Mouse (Mus musculus): Measurements from ENCODE around the gene Dysf. TPM values are rescaled to one million over a fixed set of nuclear protein-coding genes. Genes with fewer than 3 reads are reported as not detected.

Gene Dysf
- total RNA-seq, 1 experiment, result 12.8 TPM

DNA sequence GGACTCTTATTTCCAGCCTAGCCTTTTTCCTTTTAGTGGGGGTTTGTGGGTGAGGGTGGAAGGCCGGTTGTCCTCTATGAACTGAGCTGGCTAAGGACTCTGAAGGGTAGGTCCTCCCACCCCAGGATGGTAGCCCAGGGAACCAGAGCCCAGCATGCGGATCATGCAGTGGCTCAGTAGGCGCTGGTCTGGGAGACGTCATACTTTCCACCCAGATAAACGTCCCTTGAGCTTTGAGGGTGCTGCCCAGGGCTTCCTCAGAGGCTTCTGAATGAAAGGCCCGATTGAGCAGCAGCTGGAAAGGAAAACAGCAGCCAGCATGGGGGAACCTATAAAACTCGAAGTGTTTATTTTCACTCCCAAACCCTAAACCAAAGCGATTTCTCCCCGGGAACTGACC is 123.1 kb downstream of the Dysf start:
- no peaks in the 10 kb centered on the region for H3K9me3 ChIP-seq (ENCODE audit: control insufficient read depth, insufficient read depth, low read depth, low read length)
- no peak for DNase-seq (ENCODE audit: low read depth, low spot score)
- no peaks in the 10 kb centered on the region for H3K36me3 ChIP-seq (ENCODE audit: control insufficient read depth, insufficient read depth, low read length, poor library complexity, severe bottlenecking)
- TF ChIP-seq MAFK (IDR thresholded peaks at IDR 0.05; ENCODE audit: insufficient read depth, low read depth, low read length) (no peak), CHD2 (IDR thresholded peaks at IDR 0.05; ENCODE audit: low read depth, low read length) (no peak), ZNF384 (IDR thresholded peaks at IDR 0.05; ENCODE audit: low read depth, low read length) (no peak), HCFC1 (IDR thresholded peaks at IDR 0.05; ENCODE audit: borderline replicate concordance, insufficient read depth, low read length) (no peak), ZC3H11A (IDR thresholded peaks at IDR 0.05; ENCODE audit: borderline replicate concordance, low read depth, low read length) (no peak)
- in situ Hi-C loops (cut with MboI; ENCODE audit: low sequenced_read_pairs in 2 of 2, unreplicated experiment in 2 of 2), result no loop called here
- no peak overlapping the region for H3K4me3 ChIP-seq (ENCODE audit: insufficient read depth in 1 of 2, low read depth in 1 of 2, low read length in 2 of 2, poor library complexity in 1 of 2, severe bottlenecking in 1 of 2)
- H3K27ac ChIP-seq (ENCODE audit: insufficient read depth, low read depth, low read length, poor library complexity, severe bottlenecking), result no peak overlapping the region
- H3K4me1 ChIP-seq (ENCODE audit: control insufficient read depth in 2 of 2, insufficient read depth in 2 of 2, low read length in 2 of 2, poor library complexity in 1 of 2), result peaks cover 0 to 2% of the 10 kb centered on the region in 2 experiments; a peak in 1 of 4 replicates
- H3K9ac ChIP-seq (ENCODE audit: insufficient read depth, low read depth, low read length, poor library complexity, severe bottlenecking), result no peak overlapping the region

DNA sequence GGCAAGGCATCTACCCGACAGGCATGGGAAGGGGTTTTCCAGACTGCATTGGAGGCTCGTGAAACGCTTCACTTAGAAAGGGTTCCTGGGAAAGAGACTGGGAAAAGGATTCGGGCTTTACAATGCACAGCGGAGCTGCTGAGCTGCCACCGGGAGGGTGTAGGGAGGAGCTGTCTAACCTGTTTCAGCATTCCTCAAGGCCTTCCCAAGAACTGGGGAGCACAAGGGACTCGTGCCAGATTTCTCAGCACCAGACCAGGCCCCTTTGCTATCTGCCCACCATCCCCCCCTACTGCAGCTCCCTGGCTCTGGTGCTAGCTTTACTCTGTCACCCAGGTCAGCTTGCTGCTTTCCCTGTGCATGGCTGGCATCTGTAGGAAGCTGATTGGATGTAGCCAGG is 124.7 kb downstream of the Dysf start:
- no peak for TF ChIP-seq HCFC1 (IDR thresholded peaks at IDR 0.05; ENCODE audit: borderline replicate concordance, insufficient read depth, low read length)
- no peak for TF ChIP-seq ZNF384 (IDR thresholded peaks at IDR 0.05; ENCODE audit: low read depth, low read length)
- TF ChIP-seq CHD2 (IDR thresholded peaks at IDR 0.05; ENCODE audit: low read depth, low read length), result no peak
- no peak for TF ChIP-seq MAFK (IDR thresholded peaks at IDR 0.05; ENCODE audit: insufficient read depth, low read depth, low read length)

DNA sequence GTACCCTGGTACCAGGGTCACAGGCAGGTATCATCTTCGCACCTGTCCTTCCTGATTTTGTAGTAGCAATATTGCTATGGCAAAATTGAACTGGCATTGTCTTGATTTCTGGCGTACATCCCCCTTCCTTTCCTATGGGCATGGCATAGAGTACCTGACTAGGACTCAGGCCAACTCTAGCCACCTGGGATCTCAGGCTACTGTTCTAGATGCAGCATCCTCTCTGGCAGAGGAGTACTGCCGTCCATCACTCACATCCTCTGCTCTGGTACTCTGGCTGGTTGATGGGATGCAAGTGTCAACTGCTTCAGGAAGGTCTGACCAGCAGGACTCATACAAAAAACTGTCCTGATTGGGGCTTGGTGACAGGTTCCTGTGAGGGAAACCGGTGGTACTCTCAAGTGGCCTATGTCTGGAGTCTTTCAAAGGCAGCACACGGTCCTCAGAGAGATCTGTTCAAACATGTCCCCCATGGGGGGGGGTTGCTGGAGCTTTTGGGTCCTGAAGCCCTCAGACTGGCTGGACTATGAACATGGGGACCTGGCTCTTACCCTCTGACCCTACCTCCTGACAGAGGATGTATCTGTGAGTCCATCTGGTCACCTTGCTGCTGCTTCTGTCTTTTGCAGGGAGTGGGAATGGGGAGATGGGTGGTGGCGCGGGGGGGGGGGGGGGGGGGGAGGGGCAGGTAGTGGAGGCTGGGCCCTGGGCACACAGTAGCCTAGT is 125.8 kb downstream of the Dysf start:
- H3K9ac ChIP-seq (ENCODE audit: insufficient read depth, low read depth, low read length, poor library complexity, severe bottlenecking), result no peak overlapping the region
- H3K27ac ChIP-seq (ENCODE audit: insufficient read depth, low read depth, low read length, poor library complexity, severe bottlenecking), result no peak overlapping the region
- H3K36me3 ChIP-seq (ENCODE audit: control insufficient read depth, insufficient read depth, low read length, poor library complexity, severe bottlenecking), result no peaks in the 10 kb centered on the region
- H3K4me3 ChIP-seq (ENCODE audit: insufficient read depth in 1 of 2, low read depth in 1 of 2, low read length in 2 of 2, poor library complexity in 1 of 2, severe bottlenecking in 1 of 2), result no peak overlapping the region
- TF ChIP-seq ZNF384 (IDR thresholded peaks at IDR 0.05; ENCODE audit: low read depth, low read length), result no peak
- TF ChIP-seq CHD2 (IDR thresholded peaks at IDR 0.05; ENCODE audit: low read depth, low read length), result no peak
- no peak for TF ChIP-seq HCFC1 (IDR thresholded peaks at IDR 0.05; ENCODE audit: borderline replicate concordance, insufficient read depth, low read length)
- TF ChIP-seq ZC3H11A (IDR thresholded peaks at IDR 0.05; ENCODE audit: borderline replicate concordance, low read depth, low read length), result no peak
- no peak for TF ChIP-seq MAFK (IDR thresholded peaks at IDR 0.05; ENCODE audit: insufficient read depth, low read depth, low read length)
- DNase-seq (ENCODE audit: low read depth, low spot score), result no peak
- no peaks in the 10 kb centered on the region for H3K9me3 ChIP-seq (ENCODE audit: control insufficient read depth, insufficient read depth, low read depth, low read length)
- in situ Hi-C loops (cut with MboI; ENCODE audit: low sequenced_read_pairs in 2 of 2, unreplicated experiment in 2 of 2), result no loop called here
- H3K4me1 ChIP-seq (ENCODE audit: control insufficient read depth in 2 of 2, insufficient read depth in 2 of 2, low read length in 2 of 2, poor library complexity in 1 of 2), result peaks cover 0 to 2% of the 10 kb centered on the region in 2 experiments; a peak in 1 of 4 replicates

More for the DNA sequence above, 124.7 kb downstream of the Dysf start:
- Histone ChIP-seq H3K9ac (ENCODE audit: insufficient read depth, low read depth, low read length, poor library complexity, severe bottlenecking) (no peak overlapping the region), H3K27ac (ENCODE audit: insufficient read depth, low read depth, low read length, poor library complexity, severe bottlenecking) (no peak overlapping the region), H3K9me3 (ENCODE audit: control insufficient read depth, insufficient read depth, low read depth, low read length) (no peaks in the 10 kb centered on the region), H3K4me1 (ENCODE audit: control insufficient read depth in 2 of 2, insufficient read depth in 2 of 2, low read length in 2 of 2, poor library complexity in 1 of 2) (peaks cover 0 to 2% of the 10 kb centered on the region in 2 experiments; a peak in 1 of 4 replicates), H3K36me3 (ENCODE audit: control insufficient read depth, insufficient read depth, low read length, poor library complexity, severe bottlenecking) (no peaks in the 10 kb centered on the region), H3K4me3 (ENCODE audit: insufficient read depth in 1 of 2, low read depth in 1 of 2, low read length in 2 of 2, poor library complexity in 1 of 2, severe bottlenecking in 1 of 2) (no peak overlapping the region)
- no peak for DNase-seq (ENCODE audit: low read depth, low spot score)
- in situ Hi-C loops (cut with MboI; ENCODE audit: low sequenced_read_pairs in 2 of 2, unreplicated experiment in 2 of 2), result no loop called here

DNA sequence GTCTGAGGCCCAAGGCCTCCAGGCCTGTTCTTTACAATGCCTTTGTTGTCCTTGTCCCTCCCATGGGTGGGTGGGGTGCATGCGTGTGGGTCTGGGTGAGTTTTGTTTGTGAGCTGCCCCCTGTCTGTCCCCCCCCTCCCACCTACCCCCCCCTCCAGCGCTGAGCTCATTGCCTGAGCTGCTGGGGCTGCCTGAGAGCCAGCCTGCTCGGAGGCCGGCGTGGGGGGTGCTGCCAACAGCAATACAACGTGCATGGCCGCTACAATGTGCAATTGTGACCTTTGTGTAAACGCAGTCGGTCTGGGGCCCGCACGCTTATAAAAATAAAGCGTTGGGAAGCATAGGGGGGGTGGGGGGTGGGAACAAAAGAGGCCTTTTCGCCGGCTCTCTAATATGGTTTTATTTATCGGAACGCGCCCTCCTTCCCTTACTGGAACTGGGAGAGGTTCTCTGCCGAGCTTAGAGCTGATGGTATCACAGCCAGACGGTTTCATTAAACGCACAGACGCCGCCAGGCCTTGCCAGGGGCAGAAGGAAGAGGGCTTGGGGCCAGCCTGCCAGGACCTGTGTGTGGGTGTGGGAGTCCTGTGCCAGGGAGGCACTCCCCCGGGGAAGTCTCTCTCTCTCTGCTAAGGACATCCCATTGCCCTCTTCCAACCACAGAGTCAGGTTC is 126.5 kb downstream of the Dysf start:
- Histone ChIP-seq H3K4me3 (ENCODE audit: insufficient read depth in 1 of 2, low read depth in 1 of 2, low read length in 2 of 2, poor library complexity in 1 of 2, severe bottlenecking in 1 of 2) (no peak overlapping the region), H3K27ac (ENCODE audit: insufficient read depth, low read depth, low read length, poor library complexity, severe bottlenecking) (no peak overlapping the region), H3K9ac (ENCODE audit: insufficient read depth, low read depth, low read length, poor library complexity, severe bottlenecking) (no peak overlapping the region), H3K9me3 (ENCODE audit: control insufficient read depth, insufficient read depth, low read depth, low read length) (no peaks in the 10 kb centered on the region), H3K36me3 (ENCODE audit: control insufficient read depth, insufficient read depth, low read length, poor library complexity, severe bottlenecking) (no peaks in the 10 kb centered on the region), H3K4me1 (ENCODE audit: control insufficient read depth in 2 of 2, insufficient read depth in 2 of 2, low read length in 2 of 2, poor library complexity in 1 of 2) (peaks cover 0 to 2% of the 10 kb centered on the region in 2 experiments; a peak in 1 of 4 replicates)
- in situ Hi-C loops (cut with MboI; ENCODE audit: low sequenced_read_pairs in 2 of 2, unreplicated experiment in 2 of 2), result no loop called here
- DNase-seq (ENCODE audit: low read depth, low spot score), result no peak
- TF ChIP-seq ZNF384 (IDR thresholded peaks at IDR 0.05; ENCODE audit: low read depth, low read length) (no peak), ZC3H11A (IDR thresholded peaks at IDR 0.05; ENCODE audit: borderline replicate concordance, low read depth, low read length) (no peak), CHD2 (IDR thresholded peaks at IDR 0.05; ENCODE audit: low read depth, low read length) (no peak), HCFC1 (IDR thresholded peaks at IDR 0.05; ENCODE audit: borderline replicate concordance, insufficient read depth, low read length) (no peak), MAFK (IDR thresholded peaks at IDR 0.05; ENCODE audit: insufficient read depth, low read depth, low read length) (no peak)
